Mouse (Mus musculus) E14TG2a.4 (cell line): ENCODE measurements at regions not wholly inside any gene's neighbourhood (a gene's known extent, or its start where the extent isn't known, plus 50 kb on each side); places are given as distances from the start of the nearest gene placed in this dataset.

Experiments
- H3K27me3 ChIP-seq: 2 replicates; pipeline ENCODE4 v1.6.1; 2014; ENCODE audit warnings: low read length, control low read depth; ENCODE audit not compliant: insufficient read depth
- H3K36me3 ChIP-seq: 2 replicates; pipeline ENCODE4 v1.6.1; 2014; ENCODE audit warnings: low read length, control low read depth; ENCODE audit not compliant: insufficient read depth
- H3K4me1 ChIP-seq: replicated peaks from 2 replicates; pipeline ENCODE4 v1.6.1; 2014; ENCODE audit warnings: low read depth, low read length, control low read depth
- H3K4me3 ChIP-seq: replicated peaks from 2 replicates; pipeline ENCODE4 v1.5.1; 2014; ENCODE audit warnings: mild to moderate bottlenecking, low read length
- H3K9me3 ChIP-seq: 2 replicates; pipeline ENCODE4 v1.6.1; 2014; ENCODE audit warnings: low read length, control low read depth
- CTCF ChIP-seq: conservative IDR thresholded peaks from 2 replicates; pipeline ENCODE4 v1.5.1; 2014; ENCODE audit warnings: low read length
- NANOG ChIP-seq: IDR thresholded peaks from 2 replicates; pipeline ENCODE4 v1.6.1; 2014; ENCODE audit warnings: borderline replicate concordance, low read length, mixed read lengths
- POU5F1 ChIP-seq: IDR thresholded peaks from 2 replicates; pipeline ENCODE4 v1.6.1; 2014; ENCODE audit warnings: low read length, borderline replicate concordance

DNA sequence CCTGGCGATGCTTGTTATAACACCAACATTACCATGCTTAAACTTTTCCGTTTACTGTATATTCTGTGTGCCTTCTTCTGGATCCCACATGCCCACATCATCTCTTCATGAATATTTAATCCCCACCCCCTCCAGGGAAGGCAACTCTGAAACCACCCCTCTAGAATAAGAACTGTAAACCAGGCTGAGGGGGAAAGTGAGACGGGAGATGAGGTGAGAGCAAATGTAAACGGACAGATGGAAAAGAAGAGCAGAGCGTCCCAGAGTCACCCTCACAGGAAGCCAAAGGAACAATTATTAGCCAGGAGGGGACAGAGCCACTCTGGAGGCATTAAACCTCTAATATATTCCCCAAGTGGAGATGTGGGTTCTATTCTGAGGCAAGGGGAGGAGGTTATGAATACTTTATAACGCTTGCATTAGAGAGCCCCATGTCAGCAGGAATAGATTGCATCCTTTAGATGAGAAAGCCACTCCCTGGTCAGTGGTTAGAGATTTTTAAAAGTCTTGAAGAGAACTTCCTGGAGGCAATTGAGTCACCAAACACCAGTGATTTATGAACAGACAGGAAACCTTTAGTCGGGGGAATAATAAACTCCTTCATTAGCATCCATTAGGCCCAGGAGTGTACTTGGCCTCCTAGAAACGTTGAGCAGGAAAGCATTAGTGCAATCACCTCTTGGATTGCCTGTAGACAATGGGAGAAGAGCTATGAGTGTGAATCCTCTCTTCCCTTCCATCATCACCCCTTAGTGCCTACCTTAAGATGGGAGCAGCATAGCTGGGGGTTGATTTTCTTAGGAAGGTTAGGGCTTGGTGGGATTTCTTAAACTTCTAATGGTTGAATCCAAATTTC, 220.1 kb downstream of the Elavl2 start:
- Histone ChIP-seq H3K36me3 (no peaks in the 10 kb centered on the region), H3K9me3 (no peaks in the 10 kb centered on the region)
- TF ChIP-seq NANOG (no peak), POU5F1 (no peak)

DNA sequence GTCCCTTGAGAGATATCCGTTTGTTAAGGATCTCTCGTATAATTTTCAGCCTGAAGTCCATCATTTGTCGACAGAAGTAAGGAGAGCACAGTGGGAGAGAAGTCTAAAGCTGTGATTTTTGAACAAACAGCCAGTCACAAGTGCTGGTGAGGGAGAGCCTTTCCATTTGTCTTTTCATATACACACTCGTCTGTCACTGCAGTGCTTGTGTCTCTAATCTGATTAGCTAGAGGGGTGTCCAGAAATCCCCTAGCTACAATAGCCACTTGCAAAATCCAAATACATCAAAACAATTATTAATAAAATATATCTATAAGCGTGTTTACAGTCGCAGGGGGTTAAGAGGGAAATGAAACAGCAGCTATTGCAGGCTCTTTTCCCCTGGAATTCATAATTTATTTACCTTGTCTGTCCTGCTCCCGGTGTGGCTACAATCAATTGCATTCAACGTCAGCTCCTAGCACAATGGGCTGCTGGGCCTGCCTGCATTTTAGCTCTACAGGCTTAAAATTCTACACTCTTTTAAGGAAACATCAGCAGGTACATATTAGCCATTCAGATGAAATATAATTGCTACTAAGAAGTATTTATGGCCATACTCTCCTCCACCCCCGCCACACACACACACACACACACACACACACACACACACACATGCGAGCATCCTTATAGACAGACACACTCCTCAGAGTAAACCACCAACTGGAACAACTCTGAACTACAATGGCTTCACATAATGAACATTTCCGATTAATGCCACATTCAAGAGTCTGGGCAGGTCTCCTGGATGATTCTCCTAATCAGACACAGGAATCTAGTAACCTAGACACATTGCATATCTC, 236.1 kb downstream of the Elavl2 start:
- TF ChIP-seq POU5F1 (no peak), CTCF (no peak), NANOG (no peak)
- Histone ChIP-seq H3K36me3 (no peaks in the 10 kb centered on the region), H3K9me3 (no peaks in the 10 kb centered on the region), H3K4me1 (no peaks in the 10 kb centered on the region), H3K27me3 (no peaks in the 10 kb centered on the region), H3K4me3 (no peak overlapping the region)

More for the DNA sequence above, 220.1 kb downstream of the Elavl2 start:
- Histone ChIP-seq H3K4me1 (no peaks in the 10 kb centered on the region), H3K4me3 (no peak overlapping the region), H3K27me3 (no peaks in the 10 kb centered on the region)

DNA sequence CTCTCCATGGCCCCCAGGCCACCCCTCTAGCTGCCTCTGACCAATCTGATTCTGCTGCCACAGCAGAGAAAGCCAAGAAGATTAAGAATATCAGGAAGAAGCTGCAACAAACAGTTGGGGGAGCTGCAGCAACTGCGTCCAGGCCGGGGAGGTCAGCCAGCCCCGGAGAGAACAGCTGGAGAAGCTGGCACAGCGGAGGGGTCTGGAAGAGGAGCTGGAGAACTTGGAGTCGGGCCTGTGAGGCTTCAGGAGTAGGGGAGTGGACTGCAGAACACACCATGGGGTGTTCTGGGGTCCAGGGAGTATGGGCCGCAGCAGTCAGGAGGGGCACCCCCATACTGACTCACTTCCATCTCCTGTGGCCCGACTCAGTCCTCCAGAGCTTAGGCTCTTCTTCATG, 243.5 kb downstream of the Elavl2 start:
- TF ChIP-seq CTCF = no peak
- TF ChIP-seq POU5F1 = no peak
- TF ChIP-seq NANOG = no peak
- no peaks in the 10 kb centered on the region for H3K9me3 ChIP-seq
- no peaks in the 10 kb centered on the region for H3K36me3 ChIP-seq

DNA sequence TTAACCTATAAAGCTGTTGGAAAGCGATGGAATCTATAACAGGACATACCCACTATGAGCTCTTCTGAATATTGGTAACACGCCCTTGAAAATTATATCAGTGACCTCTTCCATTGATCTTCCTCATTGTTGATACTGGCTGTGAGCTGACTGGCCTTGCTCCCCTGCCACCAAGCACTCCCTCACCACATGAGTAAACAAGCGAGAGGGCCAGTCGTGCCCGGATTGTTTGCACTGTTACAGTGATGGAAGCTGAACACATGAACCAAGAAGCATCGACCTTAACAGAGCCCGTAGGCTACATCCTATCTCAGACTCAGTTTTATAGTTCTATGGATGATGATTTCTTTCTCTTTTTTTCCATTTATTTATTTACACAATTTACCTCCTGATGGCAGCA, 255.9 kb downstream of the Elavl2 start:
- Histone ChIP-seq H3K9me3 (0 out of 2 replicates have a peak, but pooled peaks cover 7% of the 10 kb centered on the region), H3K36me3 (no peaks in the 10 kb centered on the region), H3K4me1 (no peaks in the 10 kb centered on the region), H3K4me3 (no peak overlapping the region), H3K27me3 (no peaks in the 10 kb centered on the region)
- TF ChIP-seq CTCF (no peak), NANOG (no peak), POU5F1 (no peak)

More for the DNA sequence above, 243.5 kb downstream of the Elavl2 start:
- no peak overlapping the region for H3K4me3 ChIP-seq
- no peaks in the 10 kb centered on the region for H3K4me1 ChIP-seq
- H3K27me3 ChIP-seq = no peaks in the 10 kb centered on the region

DNA sequence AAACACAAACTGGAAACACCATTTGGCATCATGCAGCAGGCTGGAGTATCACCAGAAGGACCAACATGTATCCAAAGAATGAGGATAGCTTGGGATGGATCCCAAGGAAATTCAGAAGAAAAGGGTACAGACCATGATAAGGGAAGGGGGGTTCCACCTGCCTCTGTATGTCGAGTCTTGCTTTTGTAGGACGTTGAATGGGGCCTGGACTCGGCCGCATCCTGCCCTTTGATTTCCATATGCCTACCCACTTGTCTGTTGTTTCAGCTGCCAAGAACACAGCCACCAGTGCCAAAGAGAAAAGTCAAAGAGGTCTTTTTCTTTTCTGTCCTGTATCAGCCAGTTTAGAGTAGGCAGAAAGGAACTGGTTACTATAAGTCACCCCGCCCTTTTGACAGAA, 256.7 kb downstream of the Elavl2 start:
- Histone ChIP-seq H3K36me3 (no peaks in the 10 kb centered on the region), H3K9me3 (0 out of 2 replicates have a peak, but pooled peaks cover 7% of the 10 kb centered on the region), H3K4me3 (no peak overlapping the region), H3K27me3 (no peaks in the 10 kb centered on the region), H3K4me1 (no peaks in the 10 kb centered on the region)
- TF ChIP-seq NANOG (no peak), POU5F1 (no peak), CTCF (no peak)

DNA sequence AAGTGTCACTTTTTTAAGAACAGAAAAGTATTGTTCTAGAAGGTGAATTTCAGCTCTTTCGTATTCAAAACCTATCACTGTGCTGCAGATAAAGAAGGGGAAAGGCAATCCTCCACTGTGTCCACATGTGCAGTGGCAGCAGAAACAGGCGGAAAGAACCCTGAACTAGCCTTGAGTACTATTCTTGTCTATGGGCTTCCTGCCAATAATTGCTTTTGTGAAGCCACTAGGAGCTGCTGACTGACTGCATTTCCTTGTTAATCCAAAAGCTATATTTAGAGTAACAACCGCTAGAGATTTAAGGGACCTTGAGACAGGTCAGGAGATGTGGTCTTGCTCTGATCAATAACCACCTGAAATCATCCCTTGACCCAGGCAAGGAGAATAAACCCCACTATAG, 265.3 kb downstream of the Elavl2 start:
- H3K4me3 ChIP-seq = no peak overlapping the region
- H3K36me3 ChIP-seq = no peaks in the 10 kb centered on the region

DNA sequence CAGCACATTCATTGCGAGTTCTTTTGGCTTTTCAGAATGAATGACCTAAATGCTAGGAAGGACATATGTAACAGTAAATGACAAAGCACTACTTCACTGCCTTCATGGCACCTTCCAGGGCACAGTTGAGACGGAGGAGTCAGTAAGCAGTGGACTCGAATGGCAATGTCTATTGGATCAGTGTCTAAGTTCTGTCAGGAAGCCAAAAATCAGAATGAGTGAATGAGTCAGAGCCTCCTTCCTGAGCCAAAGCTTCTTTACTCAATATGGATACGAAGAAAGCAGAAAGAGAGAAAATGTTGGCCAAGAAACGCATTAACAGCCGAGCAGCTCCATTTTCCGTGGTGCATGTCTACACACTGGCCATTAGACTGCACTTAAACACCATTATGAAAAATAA, 268.3 kb downstream of the Elavl2 start:
- TF ChIP-seq CTCF = no peak
- TF ChIP-seq NANOG = no peak
- no peak for TF ChIP-seq POU5F1

More for the DNA sequence above, 265.3 kb downstream of the Elavl2 start:
- Histone ChIP-seq H3K9me3 (no peaks in the 10 kb centered on the region), H3K4me1 (no peaks in the 10 kb centered on the region), H3K27me3 (no peaks in the 10 kb centered on the region)
- TF ChIP-seq NANOG (no peak), CTCF (no peak), POU5F1 (no peak)

DNA sequence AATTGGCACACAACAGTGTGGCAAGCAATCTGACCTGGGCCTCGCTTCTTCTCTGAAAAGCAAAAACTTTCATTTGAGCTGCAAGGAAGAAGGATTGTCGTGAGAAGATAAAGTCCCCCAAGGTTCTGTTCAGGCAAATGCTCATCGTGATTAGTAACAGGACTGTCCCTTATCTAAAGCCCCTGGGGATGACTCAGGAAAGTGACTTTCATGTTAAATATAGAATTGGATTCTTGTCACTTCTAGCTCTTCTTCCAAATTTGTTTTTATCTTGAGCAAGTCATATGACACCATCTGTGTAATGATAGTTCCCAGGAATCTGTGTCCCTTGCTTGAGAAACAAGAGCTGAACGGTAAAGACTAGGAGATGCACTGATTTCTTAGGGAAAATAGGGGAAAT, 280.3 kb downstream of the Elavl2 start:
- no peaks in the 10 kb centered on the region for H3K36me3 ChIP-seq
- TF ChIP-seq POU5F1 (no peak), NANOG (no peak), CTCF (no peak)
- H3K9me3 ChIP-seq = no peaks in the 10 kb centered on the region
- H3K4me3 ChIP-seq = no peak overlapping the region
- no peaks in the 10 kb centered on the region for H3K27me3 ChIP-seq
- no peaks in the 10 kb centered on the region for H3K4me1 ChIP-seq

More for the DNA sequence above, 268.3 kb downstream of the Elavl2 start:
- Histone ChIP-seq H3K4me1 (no peaks in the 10 kb centered on the region), H3K27me3 (no peaks in the 10 kb centered on the region), H3K4me3 (no peak overlapping the region), H3K36me3 (no peaks in the 10 kb centered on the region), H3K9me3 (no peaks in the 10 kb centered on the region)
